Mouse (Mus musculus) lung, embryonic 16.5 days (tissue): ENCODE results near the gene Mmachc. TPM values are rescaled to one million over a fixed set of nuclear protein-coding genes. Genes with fewer than 3 reads are reported as not detected.

Source experiments
- ATAC-seq: fragments of 200-750 bp; cut with Nextera tagmentation; 2 replicates; pipeline ENCODE4 v1.8.0; 2017; ENCODE audit warnings: low read depth, mild to moderate bottlenecking, moderate library complexity
- H3K27ac ChIP-seq: fragments of 300-500 bp; sonication (generic); 2 replicates; pipeline ENCODE4 v1.5.1; 2014; ENCODE audit warnings: mild to moderate bottlenecking, control low read depth, low read length
- H3K27me3 ChIP-seq: fragments of 300-500 bp; sonication (generic); 2 replicates; pipeline ENCODE4 v1.6.1; 2014; ENCODE audit warnings: low read depth, low read length, mixed read lengths; ENCODE audit not compliant: control insufficient read depth, insufficient read depth
- H3K36me3 ChIP-seq: fragments of 300-500 bp; sonication (generic); 2 replicates; pipeline ENCODE4 v1.6.1; 2014; ENCODE audit warnings: low read length; ENCODE audit not compliant: control insufficient read depth, insufficient read depth
- H3K4me1 ChIP-seq: fragments of 300-500 bp; sonication (generic); replicated peaks from 2 replicates; pipeline ENCODE4 v1.6.1; 2014; ENCODE audit warnings: low read length, mixed read lengths; ENCODE audit not compliant: control insufficient read depth, insufficient read depth
- H3K4me2 ChIP-seq: fragments of 300-500 bp; sonication (generic); 2 replicates; pipeline ENCODE4 v1.6.1; 2014; ENCODE audit warnings: low read depth, low read length, control low read depth
- H3K4me3 ChIP-seq: fragments of 300-500 bp; sonication (generic); 2 replicates; pipeline ENCODE4 v1.5.1; 2014; ENCODE audit warnings: mild to moderate bottlenecking, low read length, control low read depth
- H3K9ac ChIP-seq: fragments of 300-500 bp; sonication (generic); 2 replicates; pipeline ENCODE4 v1.6.1; 2014; ENCODE audit warnings: low read length, control low read depth
- H3K9me3 ChIP-seq: fragments of 300-500 bp; sonication (generic); 2 replicates; pipeline ENCODE4 v1.6.1; 2016; ENCODE audit warnings: low read length; ENCODE audit not compliant: control insufficient read depth
- WGBS: fragments of 180-500 bp; shearing (Covaris S2); extraction: QIAGEN DNeasy Blood & Tissue Kit; methylation state at CpG from one replicate; pipeline ENCODE4 v1.1.7; 2014; 5-methylcytosine and 5-hydroxymethylcytosine counted together
- polyA plus RNA-seq: library from polyadenylated mRNA; unstranded; fragments of >200 nt; fragmentation: Nextera tagmentation; extraction: Ambion mirVana; gene quantifications from 2 replicates; pipeline ENCODE4 v1.2.1, GENCODE M21; 2015

The Mmachc gene
- polyA plus RNA-seq, 1 experiment from 2014 or later = 23.5 TPM

DNA sequence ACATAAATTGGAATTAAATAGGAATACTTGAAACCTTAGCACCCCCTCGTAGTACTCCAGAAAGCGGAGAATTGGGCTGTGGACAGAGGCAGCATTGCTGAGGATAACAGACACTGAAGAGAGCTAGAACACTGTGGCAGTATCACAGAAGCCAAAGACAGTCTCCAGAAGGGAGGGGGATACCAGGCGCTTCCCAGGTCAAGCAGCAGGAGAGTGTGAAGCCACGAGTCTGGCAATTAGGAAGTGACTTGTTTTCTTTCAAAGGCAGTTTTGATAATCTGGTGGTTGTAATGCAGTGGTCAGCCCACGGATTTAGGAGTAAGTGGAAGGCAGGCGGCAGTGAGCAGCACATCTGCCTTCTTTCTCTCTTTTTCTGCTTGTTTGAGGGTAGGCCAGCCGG lies 14.0 kb upstream of the Mmachc start:
- H3K9ac ChIP-seq = no peak overlapping the region
- H3K4me3 ChIP-seq = no peak overlapping the region
- 50% methylated on average over 7 of the region's 7 CpGs for WGBS
- no peaks in the 10 kb centered on the region for H3K36me3 ChIP-seq
- no peaks in the 10 kb centered on the region for H3K27me3 ChIP-seq
- H3K4me2 ChIP-seq = peak overlapping the region; percentile 67; the same call in 1 of the 2 replicates
- no peak for ATAC-seq
- H3K4me1 ChIP-seq = peaks cover 7% of the 10 kb centered on the region
- H3K9me3 ChIP-seq = no peaks in the 10 kb centered on the region
- no peak overlapping the region for H3K27ac ChIP-seq

- under 1% methylated on average over 29 of the region's 29 CpGs for WGBS
- no peaks in the 10 kb centered on the region for H3K36me3 ChIP-seq
- H3K27me3 ChIP-seq = no peaks in the 10 kb centered on the region
- H3K4me2 ChIP-seq = peak overlapping the region; percentile 67
- peak overlapping the region; percentile 86 for H3K27ac ChIP-seq
- H3K9me3 ChIP-seq = no peaks in the 10 kb centered on the region
- H3K4me1 ChIP-seq = peaks cover 7% of the 10 kb centered on the region
- peak overlapping the region; percentile 72 for H3K4me3 ChIP-seq
- no peak; the same call in 1 of the 2 replicates for ATAC-seq
- peak overlapping the region; percentile 86 for H3K9ac ChIP-seq
Observed at GRCm38 (mm10) chr4:116721098-116721628, 13.0 kb upstream of the Mmachc start.

- peak within 1 kb of the TSS; percentile 72 for H3K4me3 ChIP-seq
- H3K9me3 ChIP-seq = no peaks in the 10 kb centered on the region
- H3K4me1 ChIP-seq = peaks cover 7% of the 10 kb centered on the region
- H3K9ac ChIP-seq = peak within 1 kb of the TSS; percentile 86
- no peaks in the 10 kb centered on the region for H3K36me3 ChIP-seq
- under 1% methylated on average over 34 of the region's 34 CpGs for WGBS
- peak within 1 kb of the TSS; percentile 86 for H3K27ac ChIP-seq
- no peaks in the 10 kb centered on the region for H3K27me3 ChIP-seq
- peak; percentile 98 for ATAC-seq
- peak within 1 kb of the TSS; percentile 67 for H3K4me2 ChIP-seq
Observed at GRCm38 (mm10) chr4:116720343-116721097, 12.3 kb upstream of the Mmachc start, which contains the start of gene Tesk2. Gene Tesk2, plus strand, starts transcription at chr4:116720948.

GRCm38 (mm10) chr4:116719396-116719795 lies 11.2 kb upstream of the Mmachc start:
- no peak for ATAC-seq
- H3K9me3 ChIP-seq = no peaks in the 10 kb centered on the region
- no peak overlapping the region for H3K4me2 ChIP-seq
- H3K36me3 ChIP-seq = no peaks in the 10 kb centered on the region
- H3K27me3 ChIP-seq = no peaks in the 10 kb centered on the region
- peaks cover 7% of the 10 kb centered on the region; the same call in 1 of the 2 replicates for H3K4me1 ChIP-seq
- no peak overlapping the region for H3K4me3 ChIP-seq
- WGBS = 11% methylated on average over 3 of the region's 3 CpGs
- no peak overlapping the region for H3K27ac ChIP-seq
- H3K9ac ChIP-seq = no peak overlapping the region

DNA sequence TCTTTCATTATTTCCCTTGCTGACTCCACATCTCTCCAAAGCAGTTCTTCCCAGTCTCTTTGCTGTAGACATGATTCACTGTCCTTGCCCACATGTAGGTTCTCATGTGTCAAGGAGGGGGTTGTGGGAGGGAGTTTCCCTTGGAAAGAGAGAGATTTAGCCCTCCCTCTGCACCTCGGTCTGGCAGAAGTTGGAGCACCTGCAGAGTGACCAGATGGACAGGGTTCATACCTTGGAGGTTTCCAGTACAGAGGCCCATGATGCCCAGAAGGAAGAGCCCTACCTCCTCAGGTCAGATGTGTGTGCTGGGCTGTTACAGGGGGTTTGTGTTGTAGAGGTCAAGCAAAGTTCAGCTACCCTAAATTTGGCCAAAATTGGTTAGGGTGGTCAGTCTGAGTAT lies 4.3 kb upstream of the Mmachc start:
- no peak overlapping the region for H3K4me3 ChIP-seq
- H3K9me3 ChIP-seq = no peaks in the 10 kb centered on the region
- WGBS = 81% methylated on average over 1 of the region's 1 CpGs
- H3K36me3 ChIP-seq = no peaks in the 10 kb centered on the region
- no peak for ATAC-seq
- no peak overlapping the region for H3K4me2 ChIP-seq
- H3K4me1 ChIP-seq = peaks cover 7% of the 10 kb centered on the region
- H3K27me3 ChIP-seq = no peaks in the 10 kb centered on the region
- no peak overlapping the region for H3K9ac ChIP-seq
- H3K27ac ChIP-seq = no peak overlapping the region

DNA sequence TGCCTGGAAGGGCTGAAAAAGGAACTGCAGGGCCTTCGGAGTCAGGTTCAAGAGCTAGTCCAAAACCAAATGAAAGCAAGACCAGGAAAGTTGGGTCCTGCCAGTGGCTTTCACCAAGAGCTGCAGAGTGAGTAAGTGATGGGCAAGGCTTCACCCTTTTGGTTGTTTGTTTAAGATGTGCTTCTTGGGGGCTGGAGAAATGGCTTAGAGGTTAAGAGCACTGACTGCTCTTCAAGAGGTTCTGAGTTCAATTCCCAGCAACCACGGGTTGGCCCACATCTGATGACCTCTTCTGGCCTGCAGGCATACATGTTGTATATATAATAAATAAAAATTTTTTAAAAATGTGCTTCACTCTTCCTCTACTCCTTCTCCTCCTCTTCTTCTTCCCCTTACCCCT lies 1.9 kb upstream of the Mmachc start:
- Histone ChIP-seq H3K36me3 (no peaks in the 10 kb centered on the region), H3K4me3 (no peak overlapping the region), H3K4me1 (peaks cover 10% of the 10 kb centered on the region), H3K27ac (no peak overlapping the region), H3K27me3 (no peaks in the 10 kb centered on the region), H3K9me3 (no peaks in the 10 kb centered on the region), H3K4me2 (no peak overlapping the region), H3K9ac (no peak overlapping the region)
- WGBS = 82% methylated on average over 2 of the region's 2 CpGs
- ATAC-seq = no peak

- Histone ChIP-seq H3K27ac (0 out of 2 replicates have a peak overlapping the region, but pooled peaks have one; percentile 12), H3K9me3 (no peaks in the 10 kb centered on the region), H3K27me3 (no peaks in the 10 kb centered on the region), H3K4me3 (peak overlapping the region; percentile 85), H3K9ac (peak overlapping the region; percentile 62), H3K36me3 (peaks cover 3% of the 10 kb centered on the region), H3K4me1 (peaks cover 10% of the 10 kb centered on the region), H3K4me2 (peak overlapping the region; percentile 66)
- peak; percentile 5 for ATAC-seq
- WGBS = 3% methylated on average over 9 of the region's 9 CpGs
Observed at GRCm38 (mm10) chr4:116708791-116709390, 685 bp upstream of the Mmachc start.

DNA sequence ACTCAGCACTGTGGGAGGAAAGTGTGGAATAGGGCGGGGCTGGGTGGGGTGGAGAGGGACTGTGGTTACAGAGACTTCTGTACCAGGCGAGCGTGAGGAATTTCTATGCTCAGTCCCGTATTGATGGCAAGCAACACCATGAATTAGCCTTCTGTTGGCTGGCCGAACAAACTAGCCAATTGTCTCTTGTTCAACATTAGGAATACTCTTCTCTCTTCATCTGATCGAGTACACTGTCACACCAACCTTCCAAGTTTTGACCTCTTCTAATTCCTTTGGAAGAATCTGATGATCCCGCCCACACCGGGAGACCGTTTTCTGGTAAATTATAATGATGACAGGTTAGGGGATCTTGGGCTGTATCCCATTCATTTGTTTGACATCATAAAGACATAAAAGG lies 540 bp downstream of the Mmachc start:
- ATAC-seq = no peak

GRCm38 (mm10) chr4:116703804-116704203 lies 4.4 kb downstream of the Mmachc start:
- Histone ChIP-seq H3K4me2 (no peak overlapping the region), H3K9ac (no peak overlapping the region), H3K4me3 (no peak overlapping the region), H3K4me1 (peaks cover 4% of the 10 kb centered on the region; the same call in 1 of the 2 replicates), H3K36me3 (peaks cover 11% of the 10 kb centered on the region), H3K9me3 (no peaks in the 10 kb centered on the region), H3K27ac (no peak overlapping the region), H3K27me3 (no peaks in the 10 kb centered on the region)
- no peak for ATAC-seq
- WGBS = 33% methylated on average over 6 of the region's 6 CpGs

More for the DNA sequence above, 540 bp downstream of the Mmachc start:
- 8% methylated on average over 9 of the region's 9 CpGs for WGBS
- Histone ChIP-seq H3K27ac (no peak overlapping the region), H3K36me3 (peaks cover 5% of the 10 kb centered on the region), H3K9ac (peak overlapping the region; percentile 81), H3K9me3 (no peaks in the 10 kb centered on the region), H3K4me2 (peak overlapping the region; percentile 87), H3K4me1 (peaks cover 10% of the 10 kb centered on the region), H3K4me3 (peak overlapping the region; percentile 85), H3K27me3 (no peaks in the 10 kb centered on the region)
